Mouse (Mus musculus) brain, adult 10 weeks (tissue): ENCODE data around the gene Tmem110. TPM values are rescaled to one million over a fixed set of nuclear protein-coding genes. Genes with fewer than 3 reads are reported as not detected.

Source experiments
- polyA plus RNA-seq: library from polyadenylated mRNA; stranded (reverse); fragments of 350-450 nt; fragmentation: Illumina TruSeq; extraction: RNeasy Lipid Tissue Mini Kit (QIAGEN cat#74804); gene quantifications from one replicate; pipeline ENCODE4 v1.2.3, GENCODE M21; 2015; ENCODE audit warnings: low read depth, low replicate concordance

Gene Tmem110
- polyA plus RNA-seq = 17.9 TPM

GRCm38 (mm10) chr14:30825476-30826131, at the start of gene Tmem110:
Tmem110 (plus strand) TSS chr14:30825590.

GRCm38 (mm10) chr14:30878958-30879571, 53.7 kb downstream of the Tmem110 start, which contains the start of gene Mustn1:
Mustn1 (plus strand) TSS chr14:30879200.

GRCm38 (mm10) chr14:30886204-30886603, 60.8 kb downstream of the Tmem110 start, which contains the start of gene Itih4:
Itih4 (plus strand) TSS chr14:30886476.

GRCm38 (mm10) chr14:30923375-30924105, 98.2 kb downstream of the Tmem110 start, which contains the start of gene Itih3:
Itih3 (minus strand) TSS chr14:30923760.

Other genes starting within 250 kb of the Tmem110 start
- gene Prkcd, start 199.4 kb upstream of the Tmem110 start, polyA plus RNA-seq = 76.3 TPM
- 12.6 TPM for gene Rft1, start 171.2 kb upstream of the Tmem110 start, polyA plus RNA-seq
- gene Sfmbt1, start 110.7 kb upstream of the Tmem110 start, polyA plus RNA-seq = 11.6 TPM
- gene Mustn1, start 53.6 kb downstream of the Tmem110 start, polyA plus RNA-seq = 3.9 TPM
- not detected for gene Itih4, start 60.9 kb downstream of the Tmem110 start, polyA plus RNA-seq
- 53.4 TPM for gene Itih3, start 98.2 kb downstream of the Tmem110 start, polyA plus RNA-seq
- gene Itih1, start 117.7 kb downstream of the Tmem110 start, polyA plus RNA-seq = not detected
- gene Nek4, start 125.8 kb downstream of the Tmem110 start, polyA plus RNA-seq = 13.4 TPM
- gene Glt8d1, start 175.8 kb downstream of the Tmem110 start, polyA plus RNA-seq = 57.9 TPM
- gene Spcs1, start 176.1 kb downstream of the Tmem110 start, polyA plus RNA-seq = 353 TPM
- gene Pbrm1, start 193.5 kb downstream of the Tmem110 start, polyA plus RNA-seq = 23.9 TPM
- 46.3 TPM for gene Gnl3, start 193.6 kb downstream of the Tmem110 start, polyA plus RNA-seq